Mouse (Mus musculus): ENCODE results near the gene Ppm1a. TPM values are rescaled to one million over a fixed set of nuclear protein-coding genes. Genes with fewer than 3 reads are reported as not detected.

Gene Ppm1a
- polyA plus RNA-seq, 1 experiment from 2014 or later, result 57.7 TPM

DNA sequence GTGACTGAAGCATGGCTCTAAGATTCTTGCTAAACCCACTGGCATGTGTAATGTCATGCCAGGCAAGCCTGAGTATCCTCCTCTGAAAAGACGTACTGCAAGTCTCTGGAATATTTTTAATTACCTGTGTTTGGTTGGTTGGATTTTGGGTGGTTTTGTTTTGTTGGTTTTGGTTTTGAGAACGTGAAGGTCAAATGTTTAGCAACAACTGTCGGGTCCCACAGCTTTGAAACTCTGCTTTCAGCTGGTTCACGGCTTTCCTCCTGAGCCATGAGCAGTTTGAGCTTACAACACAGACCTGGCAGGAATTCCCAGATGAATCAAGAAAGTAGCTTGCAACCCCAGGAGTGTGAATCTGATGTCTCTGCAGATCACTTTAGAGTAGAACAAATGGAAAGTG lies 29.7 kb downstream of the Ppm1a start:
- H3K9me3 ChIP-seq, result no peaks in the 10 kb centered on the region
- no peak overlapping the region for H3K4me3 ChIP-seq (replicated peaks)
- no peaks in the 10 kb centered on the region for H3K27me3 ChIP-seq
- H3K4me2 ChIP-seq (replicated peaks), result no peak overlapping the region
- H3K36me3 ChIP-seq, result peaks cover 33% of the 10 kb centered on the region
- no peak for ATAC-seq
- 89% methylated on average over 4 of the region's 4 CpGs for WGBS
- H3K27ac ChIP-seq, result no peak overlapping the region
- 0 out of 2 replicates have a peak, but pooled peaks cover 3% of the 10 kb centered on the region for H3K4me1 ChIP-seq (replicated peaks)
- H3K9ac ChIP-seq (replicated peaks), result no peak overlapping the region

DNA sequence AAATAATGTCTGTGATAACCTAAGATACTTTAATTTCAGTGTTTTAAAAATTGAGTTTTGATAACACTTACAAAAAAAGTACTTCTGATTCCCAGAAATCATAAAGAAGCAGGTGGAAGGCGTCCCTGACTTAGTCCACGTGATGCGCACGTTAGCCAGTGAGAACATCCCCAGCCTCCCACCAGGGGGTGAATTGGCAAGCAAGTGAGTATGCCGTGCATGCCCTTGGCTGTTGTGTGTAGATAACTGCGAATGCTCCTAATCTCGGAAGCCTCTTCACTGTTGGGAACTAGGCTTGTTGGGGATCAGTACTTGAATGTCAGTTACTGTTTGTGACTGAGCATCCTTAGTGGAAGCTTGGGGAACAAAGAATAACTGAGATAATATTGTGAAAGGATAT lies 33.3 kb downstream of the Ppm1a start:
- Histone ChIP-seq H3K9ac (replicated peaks) (no peak overlapping the region), H3K9me3 (no peaks in the 10 kb centered on the region), H3K27me3 (no peaks in the 10 kb centered on the region), H3K4me3 (replicated peaks) (no peak overlapping the region), H3K4me2 (replicated peaks) (no peak overlapping the region), H3K4me1 (replicated peaks) (0 out of 2 replicates have a peak, but pooled peaks cover 3% of the 10 kb centered on the region), H3K27ac (no peak overlapping the region), H3K36me3 (peaks cover 36% of the 10 kb centered on the region)
- ATAC-seq, result no peak
- WGBS, result 50% methylated on average over 7 of the region's 7 CpGs

DNA sequence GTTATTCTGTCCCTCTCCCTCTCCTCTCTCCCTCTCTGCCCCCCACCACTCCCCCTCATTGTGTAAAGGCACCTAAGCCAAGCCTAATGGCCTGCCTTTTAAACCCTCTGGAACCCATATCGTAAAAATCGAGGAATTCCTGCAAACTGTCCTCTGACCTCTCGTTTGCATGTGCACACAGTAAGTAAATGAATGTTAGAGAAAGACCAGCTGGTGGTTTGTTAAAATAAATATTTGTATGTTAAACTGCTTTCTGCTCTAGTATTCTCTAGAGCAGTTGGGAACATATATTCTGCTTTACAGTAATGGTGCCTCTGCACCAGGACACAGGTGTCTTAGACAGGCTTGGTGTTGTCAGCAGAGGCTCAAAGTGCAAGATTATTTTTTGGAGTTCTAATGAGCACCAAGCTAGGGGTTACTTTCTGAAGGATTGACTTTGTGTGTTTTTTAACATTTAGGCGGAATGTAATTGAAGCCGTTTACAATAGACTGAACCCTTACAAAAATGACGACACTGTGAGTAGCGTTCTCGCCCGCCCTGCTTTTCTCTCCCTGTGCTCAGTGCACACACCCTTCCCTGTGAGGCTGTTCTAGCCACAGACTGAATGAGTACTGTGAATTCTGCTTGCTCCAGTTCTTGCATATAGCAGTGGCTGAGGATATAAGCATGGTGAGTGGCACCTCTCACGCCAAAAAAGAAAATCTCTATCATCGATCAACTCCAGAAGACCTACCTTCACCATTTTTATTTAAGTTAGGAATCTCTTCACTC lies 35.3 kb downstream of the Ppm1a start:
- H3K4me1 ChIP-seq (replicated peaks), result 0 out of 2 replicates have a peak, but pooled peaks cover 3% of the 10 kb centered on the region
- H3K4me3 ChIP-seq (replicated peaks), result no peak overlapping the region
- no peaks in the 10 kb centered on the region for H3K9me3 ChIP-seq
- no peak overlapping the region for H3K27ac ChIP-seq
- ATAC-seq, result no peak
- 90% methylated on average over 11 of the region's 11 CpGs for WGBS
- peaks cover 40% of the 10 kb centered on the region for H3K36me3 ChIP-seq
- H3K4me2 ChIP-seq (replicated peaks), result no peak overlapping the region
- H3K9ac ChIP-seq (replicated peaks), result no peak overlapping the region
- H3K27me3 ChIP-seq, result no peaks in the 10 kb centered on the region

DNA sequence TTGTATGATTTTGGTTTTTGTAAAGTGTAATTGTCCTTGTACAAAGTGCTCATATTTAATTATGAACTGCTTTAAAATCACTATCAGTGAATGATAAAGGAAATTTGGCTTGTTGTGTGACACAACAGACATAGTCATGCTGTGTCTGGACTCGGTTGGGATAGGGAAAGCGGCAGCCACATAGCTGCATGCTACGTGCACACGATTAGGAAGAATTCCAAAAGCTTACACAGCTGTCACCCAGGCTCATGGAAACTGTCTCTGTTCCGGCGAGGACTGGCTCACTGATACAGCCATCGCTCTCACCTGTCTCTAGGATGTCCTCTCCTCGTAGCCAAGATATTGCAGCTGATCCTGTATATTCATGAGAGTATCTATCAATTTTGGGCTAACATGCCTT lies 36.7 kb downstream of the Ppm1a start:
- Histone ChIP-seq H3K4me1 (replicated peaks) (0 out of 2 replicates have a peak, but pooled peaks cover 3% of the 10 kb centered on the region), H3K9me3 (no peaks in the 10 kb centered on the region), H3K9ac (replicated peaks) (no peak overlapping the region), H3K27me3 (no peaks in the 10 kb centered on the region), H3K36me3 (peaks cover 40% of the 10 kb centered on the region), H3K4me3 (replicated peaks) (no peak overlapping the region), H3K27ac (no peak overlapping the region), H3K4me2 (replicated peaks) (no peak overlapping the region)
- ATAC-seq, result no peak
- 92% methylated on average over 8 of the region's 8 CpGs for WGBS

DNA sequence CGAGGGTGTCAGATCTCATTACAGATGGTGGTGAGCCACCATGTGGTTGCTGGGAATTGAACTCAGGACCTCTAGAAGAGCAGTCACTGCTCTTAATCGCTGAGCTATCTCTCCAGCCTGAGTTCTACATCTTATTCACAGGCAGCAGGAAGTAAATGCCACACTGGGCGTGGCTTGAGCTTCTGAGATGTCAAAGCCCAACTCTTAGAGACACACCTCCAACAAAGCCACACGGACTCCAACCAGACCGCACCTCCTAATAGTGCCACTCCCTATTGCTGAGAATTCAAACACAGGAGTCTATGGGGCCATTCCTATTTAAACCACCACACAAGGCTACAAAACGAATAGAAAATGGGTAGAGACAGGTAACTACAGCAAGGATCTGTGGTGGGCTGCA lies 52.5 kb downstream of the Ppm1a start:
- no peak for ATAC-seq
- 89% methylated on average over 6 of the region's 6 CpGs for WGBS
- no peak overlapping the region for H3K9ac ChIP-seq (replicated peaks)
- peaks cover 2% of the 10 kb centered on the region; the same call in 1 of the 2 replicates for H3K9me3 ChIP-seq
- H3K4me1 ChIP-seq (replicated peaks), result peaks cover 5% of the 10 kb centered on the region; the same call in 1 of the 2 replicates
- no peak overlapping the region for H3K4me2 ChIP-seq (replicated peaks)
- no peaks in the 10 kb centered on the region for H3K27me3 ChIP-seq
- H3K27ac ChIP-seq, result no peak overlapping the region
- no peak overlapping the region for H3K4me3 ChIP-seq (replicated peaks)
- H3K36me3 ChIP-seq, result no peaks in the 10 kb centered on the region

DNA sequence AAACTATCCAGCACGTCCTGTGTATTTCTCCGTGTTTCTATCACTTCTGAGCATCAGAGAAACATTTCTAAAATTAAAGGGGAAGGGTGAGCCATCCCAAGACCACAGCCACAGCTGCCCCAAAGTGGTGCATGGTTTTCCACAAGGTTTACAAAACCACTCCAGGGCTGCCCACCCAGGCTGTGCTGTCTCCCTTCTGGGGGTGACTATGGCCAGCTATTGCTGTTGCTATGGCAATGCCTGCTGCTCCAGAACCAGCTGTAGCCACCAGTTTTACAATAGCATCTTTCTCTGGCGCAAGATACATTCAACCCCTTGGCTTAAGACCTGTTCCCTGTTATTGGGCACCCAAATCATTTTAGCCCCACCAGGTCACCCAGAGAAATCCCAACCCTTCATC lies 54.3 kb downstream of the Ppm1a start:
- H3K4me2 ChIP-seq (replicated peaks), result no peak overlapping the region
- no peak for ATAC-seq
- no peak overlapping the region for H3K4me3 ChIP-seq (replicated peaks)
- WGBS, result 66% methylated on average over 3 of the region's 3 CpGs
- peaks cover 5% of the 10 kb centered on the region; the same call in 1 of the 2 replicates for H3K4me1 ChIP-seq (replicated peaks)
- H3K27me3 ChIP-seq, result no peaks in the 10 kb centered on the region
- no peak overlapping the region for H3K27ac ChIP-seq
- no peak overlapping the region for H3K9ac ChIP-seq (replicated peaks)
- H3K9me3 ChIP-seq, result peaks cover 6% of the 10 kb centered on the region
- no peaks in the 10 kb centered on the region for H3K36me3 ChIP-seq

DNA sequence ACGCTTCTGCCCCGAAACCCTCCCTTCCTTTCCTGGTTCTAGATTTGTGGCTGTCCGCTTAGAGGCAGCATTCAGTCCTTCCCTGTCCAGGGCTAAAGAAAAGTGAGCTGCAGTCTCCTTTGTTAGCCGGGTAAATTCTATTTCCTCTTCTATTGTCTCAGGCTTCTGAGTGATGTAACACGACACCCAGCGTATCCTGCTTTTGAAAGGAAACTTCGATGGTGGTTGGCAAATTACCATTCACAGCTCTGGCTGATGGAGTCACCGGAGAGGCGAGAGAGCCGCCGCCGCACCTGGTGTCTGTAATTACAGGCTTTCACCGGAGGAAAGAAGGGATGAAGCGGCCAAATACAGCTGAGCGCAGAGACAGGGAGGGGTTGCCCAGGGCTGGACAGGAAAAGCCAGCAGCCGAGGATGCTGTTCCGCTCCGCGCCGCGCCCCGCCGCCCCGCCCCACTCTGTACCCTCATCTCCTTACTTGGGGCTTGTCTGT lies 63.7 kb downstream of the Ppm1a start:
- peak overlapping the region; percentile 42 for H3K4me3 ChIP-seq (replicated peaks)
- WGBS, result 1% methylated on average over 24 of the region's 24 CpGs
- H3K4me1 ChIP-seq (replicated peaks), result no peaks in the 10 kb centered on the region; the same call in 1 of the 2 replicates
- ATAC-seq, result peak; percentile 92
- peaks cover 47% of the 10 kb centered on the region for H3K27me3 ChIP-seq
- H3K36me3 ChIP-seq, result no peaks in the 10 kb centered on the region
- peak overlapping the region; percentile 57 for H3K9ac ChIP-seq (replicated peaks)
- H3K4me2 ChIP-seq (replicated peaks), result peak overlapping the region; percentile 71
- peaks cover 2% of the 10 kb centered on the region; the same call in 1 of the 2 replicates for H3K9me3 ChIP-seq
- H3K27ac ChIP-seq, result peak overlapping the region; percentile 78

DNA sequence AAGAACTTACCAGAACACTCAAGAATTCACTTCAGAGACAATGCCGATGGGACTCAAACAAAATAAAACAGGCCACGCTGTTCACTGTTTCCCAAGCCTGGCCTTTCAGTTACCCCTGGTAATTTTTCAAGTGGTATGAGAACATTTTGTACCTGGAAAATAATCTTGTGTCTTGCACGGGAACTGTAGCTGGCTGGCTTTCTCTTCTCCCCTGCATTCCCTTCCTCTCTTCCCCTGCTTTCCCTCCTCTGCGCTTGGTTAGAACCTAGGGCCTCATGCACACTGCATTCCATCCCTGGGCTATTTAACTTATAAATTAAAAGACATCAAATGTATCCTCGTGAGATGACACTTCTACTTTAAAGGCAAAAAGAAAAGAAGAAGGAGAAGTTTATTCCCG lies 64.3 kb downstream of the Ppm1a start:
- WGBS, result 35% methylated on average over 6 of the region's 6 CpGs
- peaks cover 49% of the 10 kb centered on the region for H3K27me3 ChIP-seq

DNA sequence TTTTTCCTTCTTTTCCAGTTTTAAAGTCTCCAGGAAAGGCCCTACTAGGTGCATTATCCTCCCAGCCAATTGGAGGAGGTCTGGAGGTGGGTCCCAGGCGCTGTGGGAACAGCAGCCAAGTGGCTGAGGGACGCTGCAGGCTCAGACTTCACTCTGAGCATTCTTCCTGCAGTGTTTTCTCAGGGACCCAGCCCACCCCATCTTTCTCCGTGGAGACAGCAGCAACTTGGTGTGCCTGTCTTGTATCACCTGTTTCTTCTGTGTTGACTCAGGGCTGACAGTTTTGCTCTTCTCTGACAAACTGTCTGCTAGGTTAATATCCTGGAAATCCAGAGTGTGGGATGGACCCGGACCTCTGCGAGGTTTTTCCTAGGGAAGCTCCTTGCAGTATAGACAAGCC lies 68.4 kb downstream of the Ppm1a start:
- ATAC-seq, result no peak
- Histone ChIP-seq H3K27ac (no peak overlapping the region), H3K4me1 (replicated peaks) (peaks cover 3% of the 10 kb centered on the region; the same call in 1 of the 2 replicates), H3K9me3 (no peaks in the 10 kb centered on the region), H3K36me3 (no peaks in the 10 kb centered on the region), H3K27me3 (peaks cover 70% of the 10 kb centered on the region), H3K4me3 (replicated peaks) (no peak overlapping the region), H3K9ac (replicated peaks) (no peak overlapping the region), H3K4me2 (replicated peaks) (no peak overlapping the region)
- 63% methylated on average over 5 of the region's 5 CpGs for WGBS

More for the DNA sequence above, 64.3 kb downstream of the Ppm1a start:
- H3K4me2 ChIP-seq (replicated peaks), result peak overlapping the region; percentile 71
- H3K36me3 ChIP-seq, result no peaks in the 10 kb centered on the region
- no peak; the same call in 1 of the 2 replicates for ATAC-seq
- H3K9me3 ChIP-seq, result no peaks in the 10 kb centered on the region
- H3K27ac ChIP-seq, result peak overlapping the region; percentile 78
- H3K4me1 ChIP-seq (replicated peaks), result no peaks in the 10 kb centered on the region; the same call in 1 of the 2 replicates
- H3K9ac ChIP-seq (replicated peaks), result peak overlapping the region; percentile 57
- H3K4me3 ChIP-seq (replicated peaks), result peak overlapping the region; percentile 42

DNA sequence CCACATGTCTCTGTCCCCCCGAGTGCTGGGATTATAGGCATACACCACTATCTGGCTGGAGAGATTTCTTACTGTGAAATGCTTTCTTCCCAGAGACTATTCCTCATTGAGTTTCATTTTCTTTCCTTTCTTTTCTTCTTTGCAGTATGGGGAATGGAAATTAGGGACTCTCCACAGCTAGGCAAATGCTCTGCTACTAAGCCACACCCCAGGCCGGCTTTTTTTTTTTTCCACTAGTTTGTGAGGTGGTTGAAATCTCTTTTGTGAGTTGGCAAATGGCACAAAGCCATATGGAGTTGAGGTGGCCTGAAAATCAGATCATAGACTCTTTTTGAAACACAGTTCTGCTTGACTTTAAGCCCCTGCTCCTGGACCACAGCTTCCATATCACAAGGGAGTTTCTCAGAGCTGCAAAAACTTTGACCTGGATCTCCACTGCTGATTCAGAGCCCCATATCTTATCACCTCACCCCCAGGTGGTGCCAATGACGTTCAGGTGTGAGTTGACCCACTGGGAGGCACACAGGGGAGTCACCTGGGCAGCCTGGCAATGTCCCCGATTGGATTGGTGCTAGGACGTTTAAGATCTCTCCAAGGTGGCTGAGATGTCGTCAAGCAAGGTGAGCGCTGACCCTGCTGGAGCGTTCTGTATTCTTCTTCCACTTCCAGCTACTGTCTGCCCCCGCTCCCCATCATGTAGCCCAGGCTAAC lies 71.7 kb downstream of the Ppm1a start:
- H3K4me3 ChIP-seq (replicated peaks), result no peak overlapping the region
- H3K9me3 ChIP-seq, result no peaks in the 10 kb centered on the region
- peaks cover 74% of the 10 kb centered on the region for H3K27me3 ChIP-seq
- H3K36me3 ChIP-seq, result no peaks in the 10 kb centered on the region
- H3K4me2 ChIP-seq (replicated peaks), result no peak overlapping the region
- WGBS, result 82% methylated on average over 9 of the region's 9 CpGs
- peaks cover 11% of the 10 kb centered on the region; the same call in 1 of the 2 replicates for H3K4me1 ChIP-seq (replicated peaks)
- H3K9ac ChIP-seq (replicated peaks), result no peak overlapping the region
- H3K27ac ChIP-seq, result no peak overlapping the region
- ATAC-seq, result no peak

DNA sequence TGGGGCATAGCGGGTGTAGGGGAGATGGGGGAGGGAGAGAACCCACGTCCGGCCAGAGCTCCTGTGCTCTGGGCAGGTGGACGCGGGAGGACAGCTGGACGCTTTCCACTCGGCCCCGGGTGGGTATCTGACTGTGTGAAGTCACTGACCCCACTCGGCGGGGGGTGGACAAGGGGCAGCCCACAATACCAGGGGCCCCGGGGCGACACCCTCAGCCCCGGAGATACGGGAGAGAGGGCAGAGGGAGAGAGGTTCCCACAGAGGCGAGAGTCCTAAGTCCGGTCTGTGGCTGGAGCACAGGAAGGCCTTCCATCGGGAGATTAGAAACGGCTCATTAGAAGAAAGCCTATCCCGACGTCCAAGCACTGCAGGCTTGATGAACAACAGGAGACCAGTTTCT lies 72.5 kb downstream of the Ppm1a start:
- no peak for ATAC-seq
- no peaks in the 10 kb centered on the region for H3K36me3 ChIP-seq
- no peak overlapping the region for H3K4me2 ChIP-seq (replicated peaks)
- WGBS, result 56% methylated on average over 18 of the region's 20 CpGs
- H3K27ac ChIP-seq, result no peak overlapping the region
- H3K9ac ChIP-seq (replicated peaks), result no peak overlapping the region
- no peak overlapping the region for H3K4me3 ChIP-seq (replicated peaks)
- peaks cover 81% of the 10 kb centered on the region for H3K27me3 ChIP-seq
- peaks cover 11% of the 10 kb centered on the region; the same call in 1 of the 2 replicates for H3K4me1 ChIP-seq (replicated peaks)
- H3K9me3 ChIP-seq, result no peaks in the 10 kb centered on the region

DNA sequence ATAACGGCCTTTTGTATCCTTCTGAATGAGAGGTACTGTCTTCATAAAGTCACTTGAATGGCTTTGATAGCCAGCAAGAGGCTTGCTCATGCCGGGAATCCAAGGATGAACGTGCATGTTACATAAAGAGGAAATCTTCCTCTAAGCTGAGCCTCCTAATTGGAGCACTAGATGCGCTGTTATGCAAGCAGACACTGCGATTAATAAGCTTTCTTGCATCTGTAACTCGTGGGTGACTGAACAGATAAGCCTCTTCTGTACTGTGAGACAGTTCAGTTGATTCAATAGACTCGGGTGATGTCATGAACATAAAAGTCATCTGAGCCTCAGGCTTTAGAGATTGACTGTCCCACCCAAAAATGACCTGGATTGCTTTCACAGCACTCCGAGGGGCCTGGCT lies 73.1 kb downstream of the Ppm1a start:
- Histone ChIP-seq H3K4me2 (replicated peaks) (no peak overlapping the region), H3K4me1 (replicated peaks) (peaks cover 11% of the 10 kb centered on the region; the same call in 1 of the 2 replicates), H3K4me3 (replicated peaks) (no peak overlapping the region), H3K36me3 (no peaks in the 10 kb centered on the region), H3K9me3 (no peaks in the 10 kb centered on the region), H3K27me3 (peaks cover 82% of the 10 kb centered on the region), H3K9ac (replicated peaks) (no peak overlapping the region), H3K27ac (no peak overlapping the region)
- no peak for ATAC-seq
- WGBS, result 53% methylated on average over 8 of the region's 8 CpGs
